Mouse (Mus musculus) layer of hippocampus, adult 8-10 months (tissue): ENCODE measurements around the gene Oit1. TPM values are rescaled to one million over a fixed set of nuclear protein-coding genes. Genes with fewer than 3 reads are reported as not detected.

ENCODE experiments used
- DNase-seq, 2 experiments: peaks; one replicate each; pipeline ENCODE4 v3.0.0; 2022; ENCODE audit warnings: low spot score in 2 of 2
- total RNA-seq, 4 experiments: library from RNA; stranded (reverse); gene quantifications; 2 replicates each; pipeline ENCODE4 v1.2.4; 2022

The Oit1 gene
- not detected for total RNA-seq

DNA sequence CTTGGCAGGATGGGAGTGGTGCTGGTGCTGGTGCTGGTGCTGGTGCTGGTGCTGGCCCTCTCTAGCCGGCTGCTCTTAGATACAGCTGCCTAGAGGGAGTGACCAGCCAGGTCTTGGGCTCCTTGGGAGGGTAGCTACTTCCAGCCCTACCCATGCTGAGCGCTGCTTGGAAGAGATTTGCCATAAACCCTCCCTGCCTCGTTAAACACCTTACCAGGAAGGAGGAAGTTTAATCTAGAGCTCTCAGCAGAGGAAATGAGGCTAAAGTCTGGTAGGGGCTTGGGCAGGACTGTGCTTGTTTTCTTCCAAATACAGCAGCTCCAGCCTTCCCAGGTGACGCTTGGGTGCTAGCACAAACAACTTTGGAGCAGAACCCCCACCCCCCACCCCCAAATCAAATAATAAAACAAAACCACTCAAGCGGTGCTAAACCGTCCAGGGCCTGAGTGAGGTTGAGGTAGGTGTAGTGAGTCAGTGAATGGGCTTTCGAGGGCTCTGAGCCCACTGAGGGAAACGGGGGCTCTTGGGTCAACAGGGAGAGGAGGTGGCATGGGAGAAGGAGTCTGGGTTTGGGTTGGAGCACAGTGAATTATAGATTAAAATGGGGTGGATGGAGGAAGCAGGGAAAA, at the start of gene Oit1:
Gene Oit1 (minus strand): TSS at position 70 of the 629 bp plus-strand sequence.
- DNase-seq, result no peak

DNA sequence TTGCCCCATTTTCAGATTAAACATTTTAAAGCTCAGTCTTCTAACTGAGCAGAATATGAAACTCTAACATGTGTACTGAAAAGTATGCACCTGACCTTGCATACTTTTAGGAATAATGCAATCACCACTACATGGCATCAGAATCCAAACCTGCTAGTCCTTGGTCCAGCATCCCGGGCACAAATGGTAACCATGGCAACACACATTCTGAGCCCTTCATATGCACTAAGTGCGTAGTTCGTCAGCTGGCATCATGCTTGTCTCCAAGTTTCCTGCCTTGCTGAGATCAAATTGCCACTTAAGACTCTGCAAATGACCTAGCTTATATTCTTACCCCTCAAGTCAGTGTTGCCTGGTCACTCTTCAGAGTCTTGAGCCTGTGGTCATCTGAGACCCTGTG, 44.3 kb upstream of the Oit1 start:
- DNase-seq, result no peak

DNA sequence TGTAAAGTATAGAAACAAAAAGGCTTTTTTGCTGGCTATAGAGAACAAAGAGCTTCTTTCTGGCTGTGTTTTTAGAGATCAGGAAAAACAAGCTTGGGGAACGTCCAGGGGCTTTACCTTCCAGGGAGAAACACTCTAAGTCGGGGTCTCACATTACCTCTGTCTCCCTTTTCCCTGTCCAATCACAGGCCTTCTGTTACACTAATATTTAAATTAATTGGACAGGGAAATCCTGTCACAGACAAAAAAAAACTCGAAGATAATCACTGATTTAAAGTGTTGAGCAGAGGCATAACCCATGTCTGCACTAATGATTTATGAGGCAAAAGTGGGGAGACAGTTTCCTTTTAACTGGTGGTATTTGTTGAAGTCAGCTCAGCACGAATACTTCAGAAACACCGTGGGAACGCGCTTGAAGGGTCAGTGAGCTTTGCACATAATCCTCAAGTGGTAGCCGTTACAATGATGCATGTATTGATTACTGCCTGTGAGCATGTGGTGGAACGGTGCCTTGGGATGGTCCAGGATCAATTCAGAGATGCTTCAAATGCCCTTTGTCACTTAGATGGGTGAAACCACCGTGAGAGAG, 42.7 kb upstream of the Oit1 start:
- DNase-seq, result no peak

DNA sequence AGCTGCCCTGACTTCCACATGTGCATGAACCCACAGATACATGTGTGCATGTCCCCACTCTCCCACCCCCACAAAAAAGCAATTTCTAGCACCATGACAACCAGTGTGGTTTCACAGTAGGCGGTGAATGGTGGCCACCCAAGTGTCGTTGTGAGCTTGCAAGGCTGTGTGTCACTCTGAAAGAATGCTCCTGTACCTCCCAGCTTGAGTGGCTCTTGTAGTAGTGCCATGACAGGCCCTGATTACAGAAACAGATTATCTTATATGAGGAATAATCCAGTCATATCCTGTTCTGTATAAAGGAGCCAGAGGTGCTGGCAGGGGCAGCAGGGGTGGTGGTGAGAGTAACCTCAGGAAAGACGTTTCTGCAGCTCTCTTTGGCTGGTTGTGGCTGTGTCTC, 40.1 kb upstream of the Oit1 start:
- no peak for DNase-seq

DNA sequence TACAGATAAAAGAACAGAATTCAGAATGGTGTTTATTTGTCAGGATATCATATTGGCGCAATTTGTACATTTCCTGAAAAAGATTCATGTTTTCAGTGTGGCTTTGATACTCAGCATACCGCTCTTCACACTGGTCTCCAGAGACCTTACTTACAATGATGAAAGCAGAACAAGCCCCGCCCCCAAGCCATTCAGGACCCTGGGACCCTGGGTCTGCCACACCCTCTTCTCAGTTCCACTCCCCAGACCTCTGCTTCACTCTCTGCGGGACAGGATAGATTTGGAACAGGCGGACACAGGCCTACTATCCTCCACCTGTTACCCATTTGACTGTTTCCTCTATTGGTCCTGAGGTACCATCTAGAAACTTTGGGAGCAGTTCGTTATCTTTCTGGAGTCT, 27.4 kb upstream of the Oit1 start:
- DNase-seq, result no peak

DNA sequence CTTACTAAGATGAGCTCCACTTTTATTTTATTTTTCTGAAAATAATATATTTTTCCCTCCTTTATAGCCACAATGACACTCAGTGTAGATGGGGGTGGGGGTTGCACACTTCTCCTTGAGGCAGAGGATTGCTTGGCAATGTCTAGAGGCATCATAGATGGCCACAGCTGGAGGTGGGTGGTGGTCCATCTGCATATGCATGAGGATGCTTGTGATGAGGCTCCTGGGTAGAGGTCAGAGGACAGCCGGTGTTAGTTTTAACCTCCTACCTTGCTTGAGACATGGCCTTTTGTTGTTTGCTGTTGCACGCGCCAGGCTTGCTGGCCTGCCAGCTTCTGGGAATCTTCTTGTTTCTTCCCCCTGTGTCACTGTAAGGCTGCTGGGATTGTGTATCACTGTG, 24.8 kb upstream of the Oit1 start:
- no peak for DNase-seq

DNA sequence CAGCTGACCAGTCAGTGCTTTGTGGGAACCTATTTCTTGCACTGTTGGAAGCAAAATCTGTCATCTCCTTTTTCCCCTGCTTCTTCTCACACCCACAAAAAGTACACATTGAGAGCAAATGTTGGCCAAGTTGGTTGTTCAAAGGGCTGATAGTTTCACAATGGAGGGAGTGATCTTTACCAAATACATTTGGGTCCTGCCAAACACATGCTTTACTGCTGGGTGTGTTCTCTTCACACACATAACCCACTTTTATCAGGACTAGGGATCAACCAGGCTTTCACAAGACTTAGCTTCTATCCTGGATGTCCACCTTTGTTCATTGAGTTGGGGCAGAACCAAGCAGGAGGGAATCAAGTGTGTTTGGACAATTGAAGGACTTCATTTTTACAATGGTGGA, 20.0 kb upstream of the Oit1 start:
- no peak for DNase-seq

DNA sequence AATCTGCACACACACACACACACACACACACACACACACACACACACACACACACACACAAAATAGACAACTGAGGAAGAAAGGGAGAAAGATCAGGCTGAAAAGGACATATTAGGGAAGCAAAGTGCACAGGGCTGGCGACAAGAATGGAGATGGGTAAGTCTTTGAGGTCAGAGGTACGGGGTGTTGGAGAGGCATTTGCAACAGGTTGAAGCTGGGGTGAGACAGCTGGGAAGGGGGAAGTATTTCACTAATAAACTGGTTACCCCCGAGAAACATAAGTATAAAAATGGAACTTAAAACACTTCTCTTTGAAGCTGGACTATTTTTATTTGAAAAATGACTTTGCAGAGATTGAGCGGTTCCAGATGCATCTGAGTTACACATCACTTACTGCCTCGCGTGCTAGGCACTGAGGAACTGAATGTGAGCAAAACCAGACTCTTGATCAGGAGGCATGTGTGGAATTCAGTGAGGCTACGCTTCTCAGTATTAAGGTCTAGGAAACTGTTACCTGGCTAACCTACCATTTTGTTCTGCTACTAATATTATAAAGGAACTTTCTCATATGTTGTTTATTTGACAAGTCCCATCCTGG, 17.2 kb upstream of the Oit1 start:
- no peak for DNase-seq

DNA sequence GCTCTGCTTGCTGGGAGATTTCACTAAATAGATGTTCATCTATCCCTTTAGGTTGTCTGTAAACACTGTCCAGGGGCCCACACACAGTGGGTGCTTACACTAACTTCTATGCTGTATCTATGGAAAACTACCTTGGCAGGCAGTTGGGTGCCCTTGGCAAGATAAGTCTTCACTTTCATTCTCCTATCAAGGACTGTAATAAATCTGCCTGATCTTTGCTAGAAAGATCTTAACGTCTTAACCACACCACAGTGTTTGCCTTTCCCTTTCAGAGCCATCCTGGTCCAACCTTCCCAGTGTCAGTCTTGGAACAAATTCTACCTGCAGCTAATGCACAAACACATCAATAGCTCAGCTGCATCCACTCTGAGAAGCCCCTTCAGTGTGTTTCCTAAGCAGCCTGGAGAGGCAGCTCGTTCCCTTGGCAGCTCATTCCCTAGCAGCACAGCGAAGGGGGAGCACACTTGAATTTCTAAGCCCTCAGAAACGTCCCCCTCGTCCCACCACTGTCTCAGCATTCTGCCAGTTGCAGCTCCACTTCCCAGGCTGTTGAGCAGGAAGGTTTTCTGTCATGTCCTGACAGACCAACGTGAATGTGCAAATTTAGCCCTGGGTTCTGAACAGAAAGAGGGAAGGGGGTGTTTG, 13.7 kb upstream of the Oit1 start:
- peak; percentile 5 to 7 for DNase-seq

DNA sequence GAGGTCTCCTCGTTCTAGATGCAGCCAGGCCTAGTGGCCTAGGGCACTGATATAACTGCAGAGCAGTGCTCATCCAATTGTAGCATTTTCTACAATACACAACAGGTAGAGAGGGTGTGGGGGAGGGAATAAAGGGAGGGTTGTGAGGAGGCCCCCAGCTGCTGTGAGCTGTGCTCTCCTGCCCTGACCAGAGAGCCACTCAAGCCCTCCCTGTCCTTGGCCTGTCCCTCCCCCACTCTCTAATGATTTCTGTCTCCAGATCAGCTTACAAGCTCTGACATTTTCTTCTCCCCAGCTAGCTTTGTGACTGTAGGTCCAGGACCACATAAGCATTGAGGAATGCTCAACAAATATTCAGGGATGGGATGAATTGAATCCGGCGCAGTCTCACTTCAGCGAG, 9.2 kb downstream of the Oit1 start:
- DNase-seq, result no peak

DNA sequence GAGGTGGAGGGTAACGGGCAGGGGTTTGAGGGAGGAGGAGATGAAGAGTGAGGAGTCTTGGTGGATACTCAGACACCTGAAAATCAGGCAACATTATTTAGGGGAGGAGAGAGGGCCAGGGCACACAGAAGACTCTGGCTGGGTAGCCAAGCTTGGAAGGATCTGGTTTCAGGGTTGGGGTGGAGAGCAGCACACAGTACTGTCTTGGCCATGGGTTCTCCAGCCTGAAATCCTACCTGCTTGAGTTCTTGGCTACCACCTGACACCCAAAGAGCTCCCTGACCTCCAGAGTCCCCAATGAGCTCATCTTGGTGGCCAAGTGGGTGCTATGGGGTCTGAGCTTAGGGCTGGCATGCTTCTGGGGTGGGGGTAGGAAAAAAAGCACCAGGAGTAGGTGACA, 9.7 kb downstream of the Oit1 start:
- DNase-seq, result no peak

DNA sequence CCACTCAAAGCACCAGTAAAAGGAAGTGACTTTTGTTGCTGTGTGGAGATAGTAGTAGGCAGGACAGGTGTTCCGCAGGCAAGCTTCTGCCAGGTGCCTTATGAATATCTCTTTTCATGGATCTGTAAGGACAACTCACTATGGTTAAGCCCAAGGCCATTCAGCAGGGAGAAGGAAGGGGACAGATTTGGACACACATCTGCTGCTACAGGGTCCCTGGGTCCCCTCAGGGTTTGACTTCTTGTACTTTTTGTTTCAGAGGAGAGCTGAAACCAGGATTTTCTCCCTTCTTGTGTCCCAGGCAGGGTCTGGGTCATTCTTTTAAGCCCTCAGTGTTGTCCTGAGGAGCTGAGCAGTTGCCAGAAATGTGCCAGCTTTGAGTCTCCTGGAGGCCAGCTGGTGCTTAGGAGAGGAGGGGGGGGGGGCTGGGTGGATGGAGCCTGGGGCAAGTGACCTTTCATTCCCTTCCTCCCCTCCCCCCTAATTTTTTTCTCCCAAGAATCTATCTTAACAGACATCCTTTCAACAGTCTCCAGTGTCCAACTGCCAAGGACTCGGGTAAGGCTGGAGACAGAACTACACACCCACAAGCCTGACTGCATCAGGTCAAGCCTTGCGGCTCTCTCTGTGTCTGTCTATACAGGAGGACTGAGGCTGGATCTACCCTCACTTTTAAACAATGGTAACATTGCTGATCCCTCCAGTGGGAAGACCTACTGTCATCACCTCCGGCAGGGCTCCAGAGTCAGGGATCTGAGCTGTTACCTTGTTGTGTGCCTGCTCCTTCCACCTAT, 10.6 kb downstream of the Oit1 start:
- DNase-seq, result no peak

DNA sequence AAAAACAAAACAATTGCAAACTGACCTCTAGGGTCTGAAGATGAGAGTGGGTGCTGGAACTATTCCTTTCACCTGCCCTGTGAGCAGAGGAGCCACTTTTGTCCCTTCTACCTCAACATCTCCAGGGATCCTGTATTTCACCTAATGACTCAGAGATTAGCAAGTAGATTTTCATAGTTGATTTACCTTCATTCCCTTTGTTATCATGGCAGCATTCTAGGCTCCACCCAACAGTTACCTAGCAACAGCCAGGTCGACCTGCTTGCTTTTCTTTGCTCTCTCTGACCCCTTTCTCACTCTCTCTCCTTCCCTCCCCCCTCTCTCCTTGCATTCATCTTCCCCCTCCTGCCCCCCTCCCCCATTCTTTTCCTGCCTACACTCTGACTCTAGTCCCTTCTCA, 11.4 kb downstream of the Oit1 start:
- DNase-seq, result no peak

DNA sequence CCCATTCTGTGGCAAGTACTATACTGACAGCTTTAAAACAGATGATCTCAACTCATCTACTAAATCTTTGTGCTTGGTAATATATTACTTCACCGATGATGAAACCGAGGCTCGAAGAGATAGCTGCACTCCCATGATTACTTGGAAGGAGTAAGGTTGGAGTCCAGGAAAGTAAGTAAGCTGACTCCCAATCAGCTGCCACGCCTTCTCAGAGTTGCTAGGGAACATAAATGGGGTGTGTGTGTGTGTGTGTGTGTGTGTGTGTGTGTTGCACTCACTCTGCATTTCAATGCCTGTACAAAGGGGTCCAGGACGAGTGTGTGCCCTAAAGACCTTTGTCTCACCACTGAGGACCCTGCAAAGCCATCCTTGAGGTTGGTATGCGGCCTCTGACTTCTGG, 12.7 kb downstream of the Oit1 start:
- DNase-seq, result no peak

DNA sequence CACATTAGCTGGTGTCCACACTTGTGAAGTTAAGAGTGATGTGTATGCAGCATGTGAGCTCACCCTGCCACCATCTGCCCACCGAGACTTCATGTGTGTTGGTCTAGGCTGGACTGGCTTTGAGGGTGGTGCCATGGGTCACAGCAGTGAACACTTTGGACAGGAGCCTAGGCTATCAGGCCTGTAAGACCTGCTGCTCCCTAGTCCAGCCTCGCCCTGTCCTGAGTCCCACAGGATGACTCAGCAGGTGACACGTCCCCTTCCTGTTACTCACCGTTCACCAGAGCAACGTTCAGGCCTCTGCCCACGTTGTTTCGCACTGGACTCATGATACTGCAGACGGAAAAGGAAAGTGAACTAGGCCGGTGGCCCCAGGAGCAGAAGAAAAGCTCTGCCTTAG, 21.7 kb downstream of the Oit1 start:
- no peak for DNase-seq

DNA sequence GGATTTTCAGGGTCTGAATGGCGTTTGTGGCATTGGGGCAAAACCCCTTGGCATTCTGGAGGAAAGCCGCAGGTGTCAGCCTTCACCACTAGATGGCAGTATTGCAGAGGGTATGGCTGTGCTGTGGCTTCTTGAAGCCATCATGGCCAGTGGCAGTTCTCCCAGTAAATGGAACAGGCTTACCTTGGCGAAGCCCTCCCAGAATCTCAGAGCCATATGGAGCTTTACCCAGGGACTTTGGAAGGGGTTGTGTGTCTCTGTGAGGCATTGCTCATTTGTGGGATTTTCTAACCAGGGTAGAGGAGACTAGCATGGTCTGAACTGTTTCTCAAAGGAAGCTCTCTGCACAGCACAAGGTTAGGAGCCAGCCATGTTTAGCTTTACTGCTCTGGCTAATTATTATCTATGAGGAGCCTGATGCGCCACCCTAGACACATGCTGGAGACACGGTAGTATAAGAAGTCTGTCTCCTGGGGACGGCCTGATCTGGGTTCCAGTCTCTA, 22.5 kb downstream of the Oit1 start:
- peak; percentile 66 to 81 for DNase-seq

DNA sequence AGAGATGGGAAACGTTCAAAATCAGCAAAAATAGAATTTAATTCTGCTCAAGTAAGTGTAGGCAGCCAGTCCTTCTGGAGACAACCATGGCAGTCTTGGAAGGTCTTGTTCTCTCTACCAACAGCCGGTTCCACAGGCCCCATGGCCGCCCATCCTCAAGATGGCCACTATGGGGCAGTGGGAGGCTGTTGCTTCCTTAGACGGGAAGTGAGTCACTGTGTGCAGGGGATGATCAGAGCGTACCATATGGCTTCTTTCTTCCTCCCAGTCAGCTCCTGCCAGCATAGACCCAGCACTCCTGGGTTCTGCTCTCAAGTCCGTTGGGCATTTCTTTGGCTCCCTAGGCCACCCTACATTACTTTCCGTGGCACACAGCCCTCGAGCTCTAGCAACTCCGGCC, 29.6 kb downstream of the Oit1 start:
- DNase-seq, result no peak

DNA sequence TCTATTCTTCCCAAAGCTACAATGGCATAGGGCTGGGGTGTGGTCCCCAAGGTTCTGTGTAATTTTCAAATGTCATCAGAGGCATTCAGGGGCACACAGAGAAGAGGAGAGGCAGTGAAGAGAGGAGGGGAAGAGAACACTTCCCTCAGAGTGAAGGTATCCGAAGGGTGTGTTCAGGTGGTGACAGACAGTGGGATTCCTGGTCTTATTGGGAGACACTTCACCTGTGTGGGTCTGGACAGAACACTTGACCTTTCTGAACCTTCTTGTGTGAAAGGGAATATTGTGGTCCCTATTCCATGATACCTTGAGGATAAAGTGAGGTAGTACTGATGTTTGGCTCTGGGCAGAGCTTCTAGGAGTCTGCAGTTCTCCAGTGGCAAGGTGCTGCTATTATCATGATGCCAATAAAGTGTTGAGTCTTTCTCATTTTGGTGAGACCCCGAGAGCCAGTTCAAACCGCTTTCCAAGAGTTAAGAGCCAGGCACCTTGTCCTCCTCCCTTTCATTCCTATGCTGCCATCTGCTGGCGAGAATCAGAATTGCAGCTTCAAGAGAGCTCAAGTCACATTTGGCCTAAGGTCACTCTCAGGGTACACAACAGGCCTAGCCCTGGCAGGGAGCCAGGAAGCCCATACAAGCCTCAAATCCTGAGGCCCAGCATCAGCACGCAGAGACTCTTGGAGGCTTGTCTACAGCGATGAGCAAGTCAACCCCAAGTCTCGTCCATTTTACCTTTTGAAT, 32.1 kb downstream of the Oit1 start:
- peak; percentile 82 to 88 for DNase-seq

DNA sequence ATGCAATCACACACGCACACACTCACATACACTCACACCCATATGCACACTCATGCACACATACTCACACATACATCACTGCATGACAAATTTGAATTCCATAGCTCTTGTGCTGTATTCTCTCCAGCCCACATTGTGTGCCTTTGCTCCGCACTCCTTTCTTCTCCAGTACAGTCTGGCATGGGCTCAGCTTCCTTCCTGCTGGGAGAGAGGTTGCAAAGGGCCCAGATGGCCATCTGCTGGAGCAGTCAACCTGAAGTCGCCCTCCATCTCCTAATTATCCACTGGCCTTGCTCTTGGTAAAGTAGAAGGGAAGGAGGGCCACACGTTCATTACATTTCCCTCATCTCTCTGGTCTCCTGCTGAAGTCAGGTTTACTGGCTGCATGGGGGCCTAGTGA, 33.0 kb downstream of the Oit1 start:
- DNase-seq, result no peak

DNA sequence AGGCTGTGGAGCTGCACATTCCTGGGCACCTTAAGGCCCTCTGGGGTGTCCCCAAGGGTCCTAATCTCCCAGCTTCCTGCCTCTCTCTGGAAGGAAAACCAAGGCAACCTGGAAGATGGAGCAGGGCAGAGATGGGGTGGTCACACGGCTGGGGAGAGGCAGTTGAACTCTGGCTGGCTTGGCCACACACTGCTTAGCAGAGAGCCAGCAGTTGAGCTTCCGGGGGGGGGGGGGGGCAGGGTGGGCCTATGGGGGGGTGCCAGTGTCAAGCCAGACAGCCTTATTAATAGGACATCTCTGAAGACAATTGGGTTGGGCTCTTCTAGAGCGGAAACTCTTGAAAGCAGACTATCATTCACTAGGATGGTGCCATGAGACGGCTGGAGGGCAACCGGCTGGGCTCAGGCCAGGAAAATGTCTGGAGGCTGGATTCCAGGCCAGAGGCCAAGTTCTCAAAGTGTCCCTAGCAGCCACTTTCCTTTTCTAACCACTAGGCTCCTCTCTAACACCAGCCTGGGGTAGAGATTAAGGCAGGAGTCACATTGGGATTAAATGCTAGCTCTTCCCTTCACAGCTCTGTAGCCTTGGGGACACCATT, 35.9 kb downstream of the Oit1 start:
- no peak for DNase-seq

DNA sequence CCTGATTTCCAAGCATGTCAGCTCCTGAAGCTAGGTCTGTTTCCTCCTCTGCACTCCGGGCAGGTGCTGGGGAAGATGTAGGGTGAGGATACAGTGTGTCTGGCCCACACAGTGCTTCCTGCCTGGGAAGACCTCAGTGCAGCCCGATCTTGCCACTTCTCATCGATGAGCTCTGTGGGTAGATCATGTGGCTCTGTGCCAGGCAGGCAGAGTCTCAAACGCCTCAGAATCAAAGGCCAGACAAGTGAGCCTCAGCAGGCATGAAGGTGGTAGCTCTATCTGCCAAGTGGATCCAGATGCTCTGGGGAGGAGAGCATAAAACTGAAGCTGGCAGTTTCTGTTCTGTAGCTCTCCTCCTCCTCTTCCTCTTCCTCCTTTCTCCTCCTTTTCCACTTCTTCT, 38.3 kb downstream of the Oit1 start:
- DNase-seq, result no peak
